ENCODE assay signal across 28 mouse cellular contexts in genomic region chr12:53692471-53692870, GRCm38 (mm10).
"Had no signal": no experiment of that assay in that cellular context is flagged by ENCODE, and none has a peak within 500 bp of the region (broad histone marks: within the 10 kb centered on the region; RNA-seq: fewer than 3 reads in every experiment).

No protein-coding gene starts in this region.

- H3K36me3 ChIP-seq: heart, embryonic 10.5 days; heart, embryonic 12.5 days; hindbrain, embryonic 10.5 days; hindbrain, embryonic 12.5 days; intestine, embryonic 15.5 days; limb, embryonic 10.5 days; limb, embryonic 12.5 days; liver, embryonic 13.5 days; liver, embryonic 15.5 days had no signal

- H3K9me3 ChIP-seq: heart, embryonic 10.5 days; heart, embryonic 12.5 days; hindbrain, embryonic 10.5 days; hindbrain, embryonic 12.5 days; intestine, embryonic 15.5 days; limb, embryonic 10.5 days; limb, embryonic 12.5 days; liver, embryonic 13.5 days; liver, embryonic 15.5 days had no signal

- ATAC-seq: inflammation-experienced regulatory T-cells, adult 6 months; intestine, embryonic 15.5 days; intestine, postnatal 0 days; liver, postnatal 0 days had no signal

- H3K27me3 ChIP-seq: heart, embryonic 12.5 days; hindbrain, embryonic 12.5 days; intestine, embryonic 15.5 days; liver, embryonic 13.5 days; liver, embryonic 15.5 days had no signal

- H3K9ac ChIP-seq: heart, embryonic 12.5 days; hindbrain, embryonic 12.5 days; hindbrain, embryonic 14.5 days; intestine, embryonic 15.5 days; limb, embryonic 12.5 days; liver, embryonic 13.5 days; liver, embryonic 15.5 days; liver, postnatal 0 days had no signal

- H3K4me1 ChIP-seq: heart, embryonic 10.5 days; heart, embryonic 12.5 days; hindbrain, embryonic 10.5 days; intestine, embryonic 15.5 days; limb, embryonic 10.5 days; limb, embryonic 12.5 days; liver, embryonic 13.5 days; liver, embryonic 15.5 days had no signal

- H3K4me3 ChIP-seq: gastrocnemius, adult 2 months; heart, embryonic 10.5 days; heart, embryonic 12.5 days; hindbrain, embryonic 10.5 days; hindbrain, embryonic 12.5 days; intestine, embryonic 15.5 days; layer of hippocampus, adult 2 months; left cerebral cortex, adult 2 months; limb, embryonic 10.5 days; limb, embryonic 12.5 days; liver, embryonic 13.5 days; liver, embryonic 15.5 days had no signal

- DNase-seq: gastrocnemius, adult 2 months; gastrocnemius, postnatal 10 days; gastrocnemius, postnatal 25 days; heart, adult 18-20 months; heart, postnatal 10 days; heart, postnatal 4 days; kidney, adult 18-20 months; kidney, adult 8-10 months; kidney, postnatal 10 days; kidney, postnatal 25 days; kidney, postnatal 4 days; liver; liver, embryonic 13.5 days; liver, postnatal 0 days had no signal

- H3K4me2 ChIP-seq: heart, embryonic 12.5 days; hindbrain, embryonic 12.5 days; hindbrain, embryonic 14.5 days; intestine, embryonic 15.5 days; limb, embryonic 12.5 days; liver, embryonic 11.5 days; liver, embryonic 13.5 days; liver, embryonic 15.5 days had no signal

- H3K27ac ChIP-seq: gastrocnemius, adult 2 months; heart, embryonic 10.5 days; hindbrain, embryonic 10.5 days; hindbrain, embryonic 12.5 days; hindbrain, embryonic 14.5 days; intestine, embryonic 15.5 days; layer of hippocampus, adult 2 months; left cerebral cortex, adult 2 months; limb, embryonic 10.5 days; limb, embryonic 12.5 days; liver, embryonic 13.5 days; liver, embryonic 15.5 days had no signal
